Mouse (Mus musculus): ENCODE measurements around the gene Rab22a.

- TF ChIP-seq CTCF (IDR thresholded peaks at IDR 0.05; ENCODE audit: control insufficient read depth, insufficient read depth, insufficient read length) (no peak), MAX (IDR thresholded peaks at IDR 0.05) (no peak)
Observed at GRCm38 (mm10) chr2:173682773-173683172, 23.2 kb downstream of the Rab22a start.

All from C2C12 (cell line).